Mouse (Mus musculus) hindbrain, embryonic 11.5 days (tissue): ENCODE measurements around the gene Nsun2. TPM values are rescaled to one million over a fixed set of nuclear protein-coding genes. Genes with fewer than 3 reads are reported as not detected.

ENCODE experiments used
- ATAC-seq: fragments of 200-750 bp; cut with Nextera tagmentation; 2 replicates; pipeline ENCODE4 v1.8.0; 2017; ENCODE audit warnings: mild to moderate bottlenecking, moderate TSS enrichment, moderate library complexity; ENCODE audit not compliant: low FRiP score
- DNase-seq: peaks from one replicate; pipeline ENCODE4 v3.0.0-alpha.2; 2015; ENCODE audit warnings: low spot score
- H3K27ac ChIP-seq: fragments of 300-500 bp; sonication (generic); 2 replicates; pipeline ENCODE4 v1.5.1; 2014; ENCODE audit warnings: mild to moderate bottlenecking, low read depth, low read length
- H3K27me3 ChIP-seq: fragments of 300-500 bp; sonication (generic); 2 replicates; pipeline ENCODE4 v1.6.1; 2014; ENCODE audit warnings: mild to moderate bottlenecking, low read length, moderate library complexity, mixed read lengths; ENCODE audit not compliant: control insufficient read depth, insufficient read depth
- H3K36me3 ChIP-seq: fragments of 300-500 bp; sonication (generic); 2 replicates; pipeline ENCODE4 v1.6.1; 2014; ENCODE audit warnings: mild to moderate bottlenecking, low read length, moderate library complexity, mixed read lengths; ENCODE audit not compliant: control insufficient read depth, insufficient read depth
- H3K4me1 ChIP-seq: fragments of 300-500 bp; sonication (generic); replicated peaks from 2 replicates; pipeline ENCODE4 v1.6.1; 2014; ENCODE audit warnings: low read length, mixed read lengths; ENCODE audit not compliant: control insufficient read depth, insufficient read depth
- H3K4me2 ChIP-seq: fragments of 300-500 bp; sonication (generic); replicated peaks from 2 replicates; pipeline ENCODE4 v1.6.1; 2014; ENCODE audit warnings: mild to moderate bottlenecking, low read depth, low read length
- H3K4me3 ChIP-seq: fragments of 300-500 bp; sonication (generic); 2 replicates; pipeline ENCODE4 v1.5.1; 2014; ENCODE audit warnings: low read depth, low read length
- H3K9ac ChIP-seq: fragments of 300-500 bp; sonication (generic); 2 replicates; pipeline ENCODE4 v1.6.1; 2014; ENCODE audit warnings: low read depth, low read length
- H3K9me3 ChIP-seq: fragments of 300-500 bp; sonication (generic); 2 replicates; pipeline ENCODE4 v1.6.1; 2016; ENCODE audit warnings: low read length; ENCODE audit not compliant: control insufficient read depth
- WGBS: fragments of 180-500 bp; shearing (Covaris S2); extraction: QIAGEN DNeasy Blood & Tissue Kit; methylation state at CpG from one replicate; pipeline ENCODE4 v1.1.7; 2014; 5-methylcytosine and 5-hydroxymethylcytosine counted together
- polyA plus RNA-seq: library from polyadenylated mRNA; unstranded; fragments of >200 nt; fragmentation: Nextera tagmentation; extraction: Ambion mirVana; gene quantifications from 2 replicates; pipeline ENCODE4 v1.2.1, GENCODE M21; 2014

Nsun2 gene
- polyA plus RNA-seq, 1 experiment from 2014 or later, result 114 TPM

DNA sequence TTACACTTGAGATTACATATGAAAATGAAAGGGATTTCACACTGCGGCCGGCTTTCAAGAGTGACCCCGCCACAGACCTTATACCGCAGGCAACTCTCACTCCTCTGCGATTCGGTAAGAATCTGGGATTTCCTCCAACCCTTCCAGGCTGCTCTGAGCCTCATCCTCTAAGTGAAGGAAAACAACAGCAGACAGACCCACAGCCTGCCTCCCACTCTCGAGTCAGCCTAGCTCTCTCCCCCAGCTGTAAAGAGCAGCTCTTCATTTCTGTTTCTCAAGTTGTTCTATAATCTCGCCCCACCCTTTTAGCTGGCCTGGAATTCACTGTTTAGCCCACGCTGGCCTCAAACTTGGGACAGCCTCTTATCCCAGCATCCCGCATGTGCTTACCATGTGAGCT, 8.2 kb downstream of the Nsun2 start:
- Histone ChIP-seq H3K9me3 (no peaks in the 10 kb centered on the region), H3K4me1 (no peaks in the 10 kb centered on the region; the same call in 1 of the 2 replicates), H3K27ac (no peak overlapping the region), H3K9ac (no peak overlapping the region), H3K27me3 (no peaks in the 10 kb centered on the region; the same call in 1 of the 2 replicates), H3K36me3 (no peaks in the 10 kb centered on the region), H3K4me3 (no peak overlapping the region), H3K4me2 (no peak overlapping the region)
- ATAC-seq (no peak), DNase-seq (no peak)
- 81% methylated on average over 10 of the region's 10 CpGs for WGBS

DNA sequence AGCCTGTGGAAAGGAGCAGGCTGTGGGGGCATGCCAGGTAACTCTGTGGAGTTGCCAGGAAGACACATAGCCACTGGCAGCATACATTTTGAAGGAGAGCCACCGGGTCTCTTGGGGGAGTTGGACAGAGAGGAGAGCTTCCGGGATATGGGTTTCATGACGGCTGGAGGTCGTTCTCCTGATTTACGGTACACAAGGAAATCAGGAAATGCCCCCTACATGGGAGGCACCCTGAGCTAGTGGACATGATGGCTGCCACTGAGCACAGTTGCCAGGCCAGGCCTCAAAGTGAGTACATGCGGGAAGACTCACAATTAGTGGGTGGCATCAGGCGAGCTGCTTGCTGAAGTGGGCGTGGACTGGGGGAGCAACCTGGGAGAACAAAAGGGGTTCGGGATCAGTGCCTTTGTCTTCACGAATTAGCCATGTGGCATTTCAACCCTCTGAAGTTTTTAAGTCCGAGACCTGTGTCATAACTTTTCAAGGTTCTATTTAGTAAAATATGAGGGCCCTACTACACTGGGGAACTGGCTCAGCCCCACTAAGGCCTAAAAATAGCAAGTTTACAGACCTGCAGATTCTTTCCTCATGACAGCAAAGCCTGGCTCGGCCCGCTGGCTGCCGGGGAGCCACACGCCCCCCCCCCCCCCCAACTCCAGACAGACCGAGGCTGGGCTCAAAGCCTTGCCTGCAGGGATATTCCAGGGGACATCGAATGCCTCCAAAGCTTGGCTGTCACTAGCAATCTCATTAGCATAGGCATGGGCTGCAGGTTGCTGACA, 9.2 kb downstream of the Nsun2 start:
- no peaks in the 10 kb centered on the region; the same call in 1 of the 2 replicates for H3K27me3 ChIP-seq
- no peak overlapping the region for H3K4me3 ChIP-seq
- H3K27ac ChIP-seq, result no peak overlapping the region
- no peak overlapping the region for H3K9ac ChIP-seq
- no peaks in the 10 kb centered on the region; the same call in 1 of the 2 replicates for H3K4me1 ChIP-seq
- no peak for ATAC-seq
- H3K4me2 ChIP-seq, result no peak overlapping the region
- H3K36me3 ChIP-seq, result no peaks in the 10 kb centered on the region
- H3K9me3 ChIP-seq, result no peaks in the 10 kb centered on the region
- DNase-seq, result no peak
- WGBS, result 44% methylated on average over 17 of the region's 17 CpGs

DNA sequence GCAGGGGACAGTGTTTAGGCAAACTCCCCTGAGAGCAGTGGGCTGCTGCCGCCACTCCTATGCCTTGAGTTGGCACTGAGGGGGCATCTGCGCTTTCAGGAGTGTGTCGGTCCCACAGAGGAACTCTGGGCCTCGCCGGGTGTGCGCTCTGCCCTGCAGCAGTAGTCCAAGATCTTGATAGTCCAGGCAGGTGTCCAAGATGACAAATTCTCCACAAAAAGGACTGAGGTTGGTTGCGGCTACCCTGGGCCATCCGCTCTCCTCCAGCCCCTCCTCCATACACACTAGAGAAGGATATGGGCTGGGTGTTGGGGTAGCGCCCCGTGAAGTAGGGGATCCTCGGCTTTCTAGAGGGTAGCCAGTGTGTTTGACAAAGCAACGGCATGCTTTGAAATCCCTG, 10.0 kb downstream of the Nsun2 start:
- Histone ChIP-seq H3K27ac (no peak overlapping the region), H3K4me2 (0 out of 2 replicates have a peak overlapping the region, but pooled peaks have one; percentile 5), H3K27me3 (no peaks in the 10 kb centered on the region; the same call in 1 of the 2 replicates), H3K4me1 (no peaks in the 10 kb centered on the region), H3K9ac (no peak overlapping the region), H3K36me3 (no peaks in the 10 kb centered on the region), H3K4me3 (no peak overlapping the region), H3K9me3 (no peaks in the 10 kb centered on the region)
- peak; percentile 50 for ATAC-seq
- DNase-seq, result no peak
- 45% methylated on average over 12 of the region's 12 CpGs for WGBS

DNA sequence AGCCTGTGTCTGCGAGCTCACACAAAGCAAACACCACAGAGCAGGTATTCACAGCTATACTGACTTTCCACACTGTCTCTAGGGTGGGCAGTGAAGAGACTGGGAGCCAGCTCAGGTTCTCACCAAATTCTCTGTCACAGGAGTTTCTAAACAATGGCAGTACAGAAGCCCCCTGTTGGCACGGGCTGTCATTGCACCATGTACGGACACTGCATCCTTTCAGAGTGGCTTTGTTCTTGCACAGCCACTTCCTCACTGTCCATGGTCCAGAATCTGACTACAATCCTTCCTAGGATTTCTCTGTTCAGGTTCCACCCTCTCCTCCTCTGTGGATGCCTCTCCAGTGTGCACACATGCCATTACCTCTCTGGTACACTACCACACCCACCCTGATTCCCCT, 11.5 kb downstream of the Nsun2 start:
- Histone ChIP-seq H3K4me1 (no peaks in the 10 kb centered on the region), H3K9me3 (no peaks in the 10 kb centered on the region), H3K27ac (no peak overlapping the region), H3K4me3 (no peak overlapping the region), H3K9ac (no peak overlapping the region), H3K36me3 (no peaks in the 10 kb centered on the region), H3K4me2 (no peak overlapping the region), H3K27me3 (no peaks in the 10 kb centered on the region; the same call in 1 of the 2 replicates)
- WGBS, result 28% methylated on average over 3 of the region's 3 CpGs
- DNase-seq (peak; percentile 83), ATAC-seq (peak; percentile 46)

DNA sequence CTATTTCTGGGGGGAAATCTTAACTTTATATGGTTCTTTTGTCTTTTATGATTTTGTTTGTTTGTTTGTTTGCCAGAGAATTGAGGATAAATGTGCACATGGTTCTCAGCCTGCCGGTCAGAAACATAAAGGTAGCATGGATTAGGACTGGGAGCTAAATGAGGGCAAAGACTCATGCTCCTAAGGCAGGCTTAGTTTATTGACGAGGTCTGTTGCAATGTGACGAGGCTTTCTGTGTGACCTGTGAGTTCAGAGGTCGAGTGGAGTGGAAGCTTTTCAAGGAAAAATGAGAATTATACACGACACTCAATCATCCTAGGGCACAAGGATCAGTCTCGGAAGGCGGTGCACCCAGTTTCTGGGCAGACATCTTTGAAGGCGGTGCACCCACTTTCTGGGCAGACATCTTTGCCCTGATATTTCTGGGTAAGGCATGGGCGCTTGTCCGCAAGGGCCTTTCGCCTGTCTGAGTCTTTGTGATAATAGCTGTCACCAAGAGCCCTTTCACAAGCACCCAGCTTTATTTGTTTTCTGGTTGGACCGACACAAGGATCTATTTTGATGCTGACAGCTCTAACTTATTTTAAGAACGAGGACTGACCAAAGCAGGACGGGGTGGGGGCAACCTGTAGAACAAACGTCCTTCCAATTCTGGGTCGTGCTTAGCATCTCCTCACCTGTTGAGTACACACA, 14.1 kb downstream of the Nsun2 start:
- 65% methylated on average over 16 of the region's 16 CpGs for WGBS
- no peak for ATAC-seq
- Histone ChIP-seq H3K4me3 (no peak overlapping the region), H3K36me3 (no peaks in the 10 kb centered on the region), H3K4me2 (no peak overlapping the region), H3K27me3 (no peaks in the 10 kb centered on the region; the same call in 1 of the 2 replicates), H3K4me1 (no peaks in the 10 kb centered on the region), H3K9me3 (no peaks in the 10 kb centered on the region), H3K27ac (no peak overlapping the region), H3K9ac (no peak overlapping the region)
- DNase-seq, result no peak

DNA sequence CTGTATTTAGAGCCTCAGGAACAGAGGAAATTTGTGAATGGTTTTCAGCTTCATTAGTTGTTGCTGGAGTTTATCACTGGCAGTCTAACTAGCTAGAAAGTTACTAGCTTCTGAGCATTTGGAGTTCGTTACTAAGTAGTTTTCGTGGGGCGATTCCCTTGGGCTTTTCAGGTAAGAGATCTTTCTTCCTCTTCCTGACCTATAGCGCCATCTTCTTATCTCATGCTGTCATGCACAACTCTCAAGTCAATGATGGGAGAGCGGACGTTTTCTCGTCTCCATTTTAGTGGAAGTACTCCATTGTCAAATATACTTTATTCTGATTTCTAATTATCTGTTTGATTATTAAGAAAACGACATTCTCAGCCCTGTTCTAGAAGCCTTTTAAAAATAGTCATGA, 16.4 kb downstream of the Nsun2 start:
- Histone ChIP-seq H3K4me2 (no peak overlapping the region), H3K4me1 (no peaks in the 10 kb centered on the region), H3K36me3 (no peaks in the 10 kb centered on the region), H3K27me3 (no peaks in the 10 kb centered on the region; the same call in 1 of the 2 replicates), H3K4me3 (no peak overlapping the region), H3K9me3 (no peaks in the 10 kb centered on the region), H3K9ac (no peak overlapping the region), H3K27ac (no peak overlapping the region)
- DNase-seq (no peak), ATAC-seq (no peak)
- WGBS, result 46% methylated on average over 8 of the region's 8 CpGs

DNA sequence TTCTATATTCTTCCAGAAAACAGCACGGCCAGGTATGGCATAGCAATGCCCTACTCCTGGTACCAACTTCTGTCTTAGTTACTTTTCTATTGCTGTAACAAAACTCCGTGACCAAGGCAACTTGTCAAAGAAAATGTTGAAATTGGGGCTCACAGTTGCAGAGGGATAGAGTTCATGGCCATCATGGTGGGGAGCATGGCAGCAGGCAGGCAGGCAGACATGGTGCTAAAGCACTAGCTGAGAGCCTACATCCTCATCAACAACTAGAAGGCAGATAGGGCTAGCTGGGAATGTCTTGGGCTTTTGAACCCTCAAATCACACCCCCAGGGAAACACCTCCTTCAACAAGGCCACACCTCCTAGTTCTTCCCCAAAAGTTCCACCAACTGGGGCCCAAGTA, 17.3 kb downstream of the Nsun2 start:
- DNase-seq (no peak), ATAC-seq (no peak)
- 85% methylated on average over 2 of the region's 2 CpGs for WGBS
- H3K4me1 ChIP-seq, result no peaks in the 10 kb centered on the region
- no peak overlapping the region for H3K4me3 ChIP-seq
- no peaks in the 10 kb centered on the region for H3K27me3 ChIP-seq
- no peak overlapping the region for H3K9ac ChIP-seq
- H3K36me3 ChIP-seq, result no peaks in the 10 kb centered on the region
- H3K9me3 ChIP-seq, result no peaks in the 10 kb centered on the region
- no peak overlapping the region for H3K27ac ChIP-seq
- H3K4me2 ChIP-seq, result no peak overlapping the region

DNA sequence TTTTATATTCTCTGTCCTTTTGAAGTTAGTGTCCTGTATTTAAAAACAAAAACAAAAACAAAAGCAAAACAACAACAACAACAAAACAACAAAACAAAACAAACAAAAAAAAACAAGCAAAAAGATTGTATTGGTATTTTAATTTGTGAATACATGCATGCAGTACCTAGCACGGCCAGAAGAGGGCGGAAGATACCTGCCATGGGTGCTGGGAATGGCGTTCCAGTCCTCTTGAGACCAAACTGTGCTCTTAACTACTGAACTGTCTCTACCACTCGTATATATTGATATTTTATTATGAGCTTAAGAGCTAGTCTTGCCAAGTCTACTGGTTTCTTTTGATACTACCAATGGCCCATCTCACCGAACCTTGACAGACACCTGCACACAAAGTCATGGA, 19.5 kb downstream of the Nsun2 start:
- Histone ChIP-seq H3K27me3 (no peaks in the 10 kb centered on the region), H3K27ac (no peak overlapping the region), H3K36me3 (no peaks in the 10 kb centered on the region), H3K4me2 (no peak overlapping the region), H3K4me3 (no peak overlapping the region), H3K9ac (no peak overlapping the region), H3K9me3 (no peaks in the 10 kb centered on the region), H3K4me1 (no peaks in the 10 kb centered on the region)
- DNase-seq, result peak; percentile 72
- 31% methylated on average over 5 of the region's 5 CpGs for WGBS
- no peak for ATAC-seq

DNA sequence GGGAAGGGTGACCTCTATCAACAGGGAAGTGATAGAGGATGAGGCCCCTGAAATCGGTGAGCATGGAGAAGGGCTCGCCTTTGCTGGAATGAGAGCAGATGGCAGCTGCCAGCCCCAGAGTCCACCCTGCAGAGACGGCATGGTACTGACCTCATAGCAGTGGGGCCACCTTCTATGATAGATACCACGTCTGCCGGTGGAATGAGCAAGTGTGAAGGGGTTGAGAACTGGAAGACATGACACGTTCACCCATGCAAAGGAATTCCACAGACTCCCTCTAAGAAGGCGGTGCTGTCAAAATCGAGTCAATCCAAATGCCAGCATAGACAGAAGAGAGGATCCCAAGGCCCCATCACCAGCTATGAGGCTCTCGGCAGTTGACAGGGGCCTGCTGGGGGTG, 20.7 kb downstream of the Nsun2 start:
- H3K4me1 ChIP-seq, result no peaks in the 10 kb centered on the region

More for the DNA sequence above, 20.7 kb downstream of the Nsun2 start:
- no peaks in the 10 kb centered on the region for H3K36me3 ChIP-seq
- no peaks in the 10 kb centered on the region for H3K9me3 ChIP-seq
- no peak overlapping the region for H3K4me2 ChIP-seq
- no peak overlapping the region for H3K4me3 ChIP-seq
- H3K9ac ChIP-seq, result no peak overlapping the region
- DNase-seq (no peak), ATAC-seq (no peak)
- 76% methylated on average over 9 of the region's 9 CpGs for whole genome bisulfite sequencing
- no peak overlapping the region for H3K27ac ChIP-seq
- H3K27me3 ChIP-seq, result no peaks in the 10 kb centered on the region
